Mouse (Mus musculus): ENCODE measurements at regions not wholly inside any gene's neighbourhood (a gene's known extent, or its start where the extent isn't known, plus 50 kb on each side); places are given as distances from the start of the nearest gene placed in this dataset.

GRCm38 (mm10) chr1:144355560-144356310 is 106.7 kb upstream of the Rgs1 start:
- no peak overlapping the region for H3K27ac ChIP-seq
- H3K4me3 ChIP-seq (replicated peaks), result no peak overlapping the region
- no peaks in the 10 kb centered on the region for H3K27me3 ChIP-seq
- ATAC-seq (ENCODE audit: low FRiP score), result no peak
- H3K4me2 ChIP-seq, result no peak overlapping the region
- no peaks in the 10 kb centered on the region for H3K9me3 ChIP-seq
- no peaks in the 10 kb centered on the region for H3K4me1 ChIP-seq
- no peaks in the 10 kb centered on the region for H3K36me3 ChIP-seq (replicated peaks)
- H3K9ac ChIP-seq, result no peak overlapping the region
- 90% methylated on average over 4 of the region's 4 CpGs for WGBS

- no peaks in the 10 kb centered on the region for H3K36me3 ChIP-seq (replicated peaks)
- H3K4me3 ChIP-seq (replicated peaks), result no peak overlapping the region
- no peak overlapping the region for H3K4me2 ChIP-seq
- H3K9ac ChIP-seq, result no peak overlapping the region
- H3K9me3 ChIP-seq, result no peaks in the 10 kb centered on the region
- H3K27ac ChIP-seq, result no peak overlapping the region
- no peak for ATAC-seq (ENCODE audit: low FRiP score)
- 92% methylated on average over 3 of the region's 3 CpGs for WGBS
- no peaks in the 10 kb centered on the region for H3K4me1 ChIP-seq
- no peaks in the 10 kb centered on the region for H3K27me3 ChIP-seq
These were observed 106.0 kb upstream of the Rgs1 start for GRCm38 (mm10) chr1:144355041-144355440.

GRCm38 (mm10) chr1:144353320-144353719 is 104.3 kb upstream of the Rgs1 start:
- no peaks in the 10 kb centered on the region for H3K27me3 ChIP-seq
- H3K4me3 ChIP-seq (replicated peaks), result no peak overlapping the region
- no peaks in the 10 kb centered on the region for H3K36me3 ChIP-seq (replicated peaks)
- ATAC-seq (ENCODE audit: low FRiP score), result no peak
- no peaks in the 10 kb centered on the region for H3K4me1 ChIP-seq
- H3K9ac ChIP-seq, result no peak overlapping the region
- H3K9me3 ChIP-seq, result no peaks in the 10 kb centered on the region
- no peak overlapping the region for H3K4me2 ChIP-seq
- no peak overlapping the region for H3K27ac ChIP-seq

- no peak for ATAC-seq (ENCODE audit: low FRiP score)
- no peaks in the 10 kb centered on the region for H3K36me3 ChIP-seq (replicated peaks)
- WGBS, result 98% methylated on average over 1 of the region's 1 CpGs
- no peak overlapping the region for H3K4me3 ChIP-seq (replicated peaks)
- H3K27ac ChIP-seq, result no peak overlapping the region
- no peak overlapping the region for H3K9ac ChIP-seq
- no peaks in the 10 kb centered on the region for H3K9me3 ChIP-seq
- H3K4me1 ChIP-seq, result no peaks in the 10 kb centered on the region
- H3K4me2 ChIP-seq, result no peak overlapping the region
- H3K27me3 ChIP-seq, result no peaks in the 10 kb centered on the region
These were observed 94.8 kb upstream of the Rgs1 start for GRCm38 (mm10) chr1:144343820-144344219.

- Histone ChIP-seq H3K27ac (no peak overlapping the region), H3K9ac (no peak overlapping the region), H3K4me2 (no peak overlapping the region), H3K4me1 (no peaks in the 10 kb centered on the region), H3K36me3 (replicated peaks) (no peaks in the 10 kb centered on the region), H3K4me3 (replicated peaks) (no peak overlapping the region), H3K27me3 (no peaks in the 10 kb centered on the region), H3K9me3 (no peaks in the 10 kb centered on the region)
- 83% methylated on average over 5 of the region's 5 CpGs for WGBS
- no peak for ATAC-seq (ENCODE audit: low FRiP score)
These were observed 94.3 kb upstream of the Rgs1 start for GRCm38 (mm10) chr1:144343299-144343698.

- WGBS, result 90% methylated on average over 2 of the region's 2 CpGs
- no peaks in the 10 kb centered on the region for H3K9me3 ChIP-seq
- H3K27ac ChIP-seq, result no peak overlapping the region
- H3K4me2 ChIP-seq, result no peak overlapping the region
- no peak overlapping the region for H3K9ac ChIP-seq
- no peaks in the 10 kb centered on the region for H3K4me1 ChIP-seq
- no peak for ATAC-seq (ENCODE audit: low FRiP score)
- H3K4me3 ChIP-seq (replicated peaks), result no peak overlapping the region
- H3K36me3 ChIP-seq (replicated peaks), result no peaks in the 10 kb centered on the region
- H3K27me3 ChIP-seq, result no peaks in the 10 kb centered on the region
These were observed 88.5 kb upstream of the Rgs1 start for GRCm38 (mm10) chr1:144337572-144337971.

- H3K4me2 ChIP-seq, result no peak overlapping the region
- no peaks in the 10 kb centered on the region for H3K4me1 ChIP-seq
- H3K27ac ChIP-seq, result no peak overlapping the region
- H3K27me3 ChIP-seq, result no peaks in the 10 kb centered on the region
- H3K9ac ChIP-seq, result no peak overlapping the region
- H3K36me3 ChIP-seq (replicated peaks), result no peaks in the 10 kb centered on the region
- H3K9me3 ChIP-seq, result no peaks in the 10 kb centered on the region
- 87% methylated on average over 8 of the region's 8 CpGs for whole genome bisulfite sequencing
- no peak overlapping the region for H3K4me3 ChIP-seq (replicated peaks)
- ATAC-seq (ENCODE audit: low FRiP score), result no peak
These were observed 81.5 kb upstream of the Rgs1 start for GRCm38 (mm10) chr1:144330365-144331050.

- Histone ChIP-seq H3K4me2 (no peak overlapping the region), H3K27me3 (no peaks in the 10 kb centered on the region), H3K4me3 (replicated peaks) (no peak overlapping the region), H3K4me1 (no peaks in the 10 kb centered on the region), H3K9me3 (no peaks in the 10 kb centered on the region), H3K9ac (no peak overlapping the region), H3K36me3 (replicated peaks) (no peaks in the 10 kb centered on the region), H3K27ac (no peak overlapping the region)
- ATAC-seq (ENCODE audit: low FRiP score), result no peak
- WGBS, result 87% methylated on average over 6 of the region's 6 CpGs
These were observed 70.4 kb upstream of the Rgs1 start for GRCm38 (mm10) chr1:144319406-144319805.

- ATAC-seq (ENCODE audit: low FRiP score), result no peak
- H3K9ac ChIP-seq, result no peak overlapping the region
- no peaks in the 10 kb centered on the region for H3K9me3 ChIP-seq
- H3K4me1 ChIP-seq, result no peaks in the 10 kb centered on the region
- no peaks in the 10 kb centered on the region for H3K36me3 ChIP-seq (replicated peaks)
- 81% methylated on average over 1 of the region's 1 CpGs for WGBS
- H3K27me3 ChIP-seq, result no peaks in the 10 kb centered on the region
- no peak overlapping the region for H3K4me3 ChIP-seq (replicated peaks)
- no peak overlapping the region for H3K4me2 ChIP-seq
- H3K27ac ChIP-seq, result no peak overlapping the region
These were observed 69.2 kb upstream of the Rgs1 start for GRCm38 (mm10) chr1:144318289-144318688.

- ATAC-seq (ENCODE audit: low FRiP score), result no peak
- Histone ChIP-seq H3K27me3 (no peaks in the 10 kb centered on the region), H3K36me3 (replicated peaks) (no peaks in the 10 kb centered on the region), H3K27ac (no peak overlapping the region), H3K9ac (no peak overlapping the region), H3K4me1 (no peaks in the 10 kb centered on the region), H3K4me3 (replicated peaks) (no peak overlapping the region), H3K4me2 (no peak overlapping the region), H3K9me3 (no peaks in the 10 kb centered on the region)
- 96% methylated on average over 3 of the region's 3 CpGs for WGBS
These were observed 68.5 kb upstream of the Rgs1 start for GRCm38 (mm10) chr1:144317560-144317959.

GRCm38 (mm10) chr1:144316251-144316650 is 67.2 kb upstream of the Rgs1 start:
- H3K27me3 ChIP-seq, result no peaks in the 10 kb centered on the region
- no peak overlapping the region for H3K27ac ChIP-seq
- WGBS, result 85% methylated on average over 2 of the region's 2 CpGs
- H3K9me3 ChIP-seq, result no peaks in the 10 kb centered on the region
- ATAC-seq (ENCODE audit: low FRiP score), result no peak
- no peak overlapping the region for H3K4me2 ChIP-seq
- H3K36me3 ChIP-seq (replicated peaks), result no peaks in the 10 kb centered on the region
- no peaks in the 10 kb centered on the region for H3K4me1 ChIP-seq
- H3K4me3 ChIP-seq (replicated peaks), result no peak overlapping the region
- H3K9ac ChIP-seq, result no peak overlapping the region

GRCm38 (mm10) chr1:144314382-144314781 is 65.3 kb upstream of the Rgs1 start:
- Histone ChIP-seq H3K9ac (no peak overlapping the region), H3K27me3 (no peaks in the 10 kb centered on the region), H3K36me3 (replicated peaks) (no peaks in the 10 kb centered on the region), H3K9me3 (no peaks in the 10 kb centered on the region), H3K27ac (no peak overlapping the region), H3K4me1 (no peaks in the 10 kb centered on the region), H3K4me3 (replicated peaks) (no peak overlapping the region), H3K4me2 (no peak overlapping the region)
- ATAC-seq (ENCODE audit: low FRiP score), result no peak
- WGBS, result 85% methylated on average over 2 of the region's 2 CpGs

GRCm38 (mm10) chr1:144313318-144313717 is 64.3 kb upstream of the Rgs1 start:
- no peak for ATAC-seq (ENCODE audit: low FRiP score)
- H3K4me3 ChIP-seq (replicated peaks), result no peak overlapping the region
- H3K36me3 ChIP-seq (replicated peaks), result no peaks in the 10 kb centered on the region

More at GRCm38 (mm10) chr1:144313318-144313717, 64.3 kb upstream of the Rgs1 start:
- Histone ChIP-seq H3K27me3 (no peaks in the 10 kb centered on the region), H3K4me2 (no peak overlapping the region), H3K27ac (no peak overlapping the region), H3K4me1 (no peaks in the 10 kb centered on the region), H3K9ac (no peak overlapping the region), H3K9me3 (no peaks in the 10 kb centered on the region)
- 95% methylated on average over 1 of the region's 1 CpGs for WGBS
